Mouse (Mus musculus) lung, embryonic 16.5 days (tissue): ENCODE data around the gene Gapvd1. TPM values are rescaled to one million over a fixed set of nuclear protein-coding genes. Genes with fewer than 3 reads are reported as not detected.

Source experiments
- ATAC-seq: fragments of 200-750 bp; cut with Nextera tagmentation; 2 replicates; pipeline ENCODE4 v1.8.0; 2017; ENCODE audit warnings: low read depth, mild to moderate bottlenecking, moderate library complexity
- H3K27ac ChIP-seq: fragments of 300-500 bp; sonication (generic); 2 replicates; pipeline ENCODE4 v1.5.1; 2014; ENCODE audit warnings: mild to moderate bottlenecking, control low read depth, low read length
- H3K27me3 ChIP-seq: fragments of 300-500 bp; sonication (generic); 2 replicates; pipeline ENCODE4 v1.6.1; 2014; ENCODE audit warnings: low read depth, low read length, mixed read lengths; ENCODE audit not compliant: control insufficient read depth, insufficient read depth
- H3K36me3 ChIP-seq: fragments of 300-500 bp; sonication (generic); 2 replicates; pipeline ENCODE4 v1.6.1; 2014; ENCODE audit warnings: low read length; ENCODE audit not compliant: control insufficient read depth, insufficient read depth
- H3K4me1 ChIP-seq: fragments of 300-500 bp; sonication (generic); replicated peaks from 2 replicates; pipeline ENCODE4 v1.6.1; 2014; ENCODE audit warnings: low read length, mixed read lengths; ENCODE audit not compliant: control insufficient read depth, insufficient read depth
- H3K4me2 ChIP-seq: fragments of 300-500 bp; sonication (generic); 2 replicates; pipeline ENCODE4 v1.6.1; 2014; ENCODE audit warnings: low read depth, low read length, control low read depth
- H3K4me3 ChIP-seq: fragments of 300-500 bp; sonication (generic); 2 replicates; pipeline ENCODE4 v1.5.1; 2014; ENCODE audit warnings: mild to moderate bottlenecking, low read length, control low read depth
- H3K9ac ChIP-seq: fragments of 300-500 bp; sonication (generic); 2 replicates; pipeline ENCODE4 v1.6.1; 2014; ENCODE audit warnings: low read length, control low read depth
- H3K9me3 ChIP-seq: fragments of 300-500 bp; sonication (generic); 2 replicates; pipeline ENCODE4 v1.6.1; 2016; ENCODE audit warnings: low read length; ENCODE audit not compliant: control insufficient read depth
- WGBS: fragments of 180-500 bp; shearing (Covaris S2); extraction: QIAGEN DNeasy Blood & Tissue Kit; methylation state at CpG from one replicate; pipeline ENCODE4 v1.1.7; 2014; 5-methylcytosine and 5-hydroxymethylcytosine counted together
- polyA plus RNA-seq: library from polyadenylated mRNA; unstranded; fragments of >200 nt; fragmentation: Nextera tagmentation; extraction: Ambion mirVana; gene quantifications from 2 replicates; pipeline ENCODE4 v1.2.1, GENCODE M21; 2015

Gene Gapvd1
- polyA plus RNA-seq, 1 experiment from 2014 or later: 78.3 TPM

DNA sequence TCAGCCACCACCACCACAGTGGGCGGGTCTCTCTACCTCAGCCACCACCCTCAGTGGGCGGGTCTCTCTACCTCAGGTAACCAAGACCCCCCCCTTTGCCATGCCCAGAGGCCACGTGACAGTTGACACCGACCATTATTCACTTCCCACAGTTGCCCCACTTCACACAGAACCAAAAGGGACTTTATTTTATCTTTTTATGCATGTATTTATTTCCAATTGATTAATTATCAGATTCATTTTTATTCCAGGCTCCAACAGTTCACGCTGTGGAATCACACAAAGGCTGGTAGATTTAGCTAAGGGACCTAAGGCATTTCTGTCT lies 108.5 kb downstream of the Gapvd1 start:
- H3K4me1 ChIP-seq: peaks cover 8% of the 10 kb centered on the region
- no peaks in the 10 kb centered on the region for H3K27me3 ChIP-seq
- no peak overlapping the region for H3K9ac ChIP-seq
- H3K4me2 ChIP-seq: peak overlapping the region; percentile 91
- 16% methylated on average over 5 of the region's 5 CpGs for WGBS
- H3K9me3 ChIP-seq: no peaks in the 10 kb centered on the region
- no peak for ATAC-seq
- peak overlapping the region; percentile 57 for H3K4me3 ChIP-seq
- no peak overlapping the region for H3K27ac ChIP-seq
- no peaks in the 10 kb centered on the region for H3K36me3 ChIP-seq

DNA sequence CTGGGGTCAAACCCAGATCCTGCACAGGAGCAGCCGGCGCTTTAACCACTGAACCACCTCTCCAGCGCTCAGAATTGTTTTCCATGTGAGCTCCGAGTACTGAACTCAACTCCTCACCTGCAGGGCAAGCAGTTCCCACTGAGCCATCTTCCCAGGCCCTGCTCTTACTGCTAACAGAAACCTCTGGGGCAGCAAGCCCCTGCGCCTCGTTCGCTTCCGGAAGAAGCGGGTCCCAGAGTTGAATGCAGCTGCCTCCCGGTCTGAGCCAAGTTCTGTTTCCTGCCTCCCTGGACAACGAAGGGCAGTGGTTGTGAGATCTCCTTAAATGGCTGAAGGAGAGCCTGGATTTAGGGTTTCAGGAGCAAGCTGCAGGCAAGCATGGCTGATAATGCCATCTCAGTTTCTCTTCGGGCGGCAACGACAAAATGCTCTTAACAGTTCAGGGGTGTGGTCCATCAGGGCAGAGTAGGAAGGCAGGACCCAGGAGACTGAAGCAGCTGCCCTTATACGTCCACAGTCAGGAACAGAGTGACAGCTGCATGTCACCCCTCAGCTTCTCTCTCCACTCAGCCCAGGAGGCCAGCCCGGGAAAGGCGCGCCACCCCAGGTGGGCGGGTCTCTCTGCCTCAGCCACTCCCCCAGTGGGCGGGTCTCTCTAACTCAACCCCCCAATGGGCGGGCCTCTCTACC lies 109.0 kb downstream of the Gapvd1 start:
- H3K27ac ChIP-seq: 0 out of 2 replicates have a peak overlapping the region, but pooled peaks have one; percentile 39
- H3K27me3 ChIP-seq: no peaks in the 10 kb centered on the region
- H3K4me1 ChIP-seq: peaks cover 8% of the 10 kb centered on the region
- peak; percentile 96 for ATAC-seq
- 10% methylated on average over 21 of the region's 21 CpGs for WGBS
- peak overlapping the region; percentile 69 for H3K9ac ChIP-seq
- H3K9me3 ChIP-seq: no peaks in the 10 kb centered on the region
- no peaks in the 10 kb centered on the region for H3K36me3 ChIP-seq
- peak overlapping the region; percentile 91 for H3K4me2 ChIP-seq
- peak overlapping the region; percentile 57 for H3K4me3 ChIP-seq

- no peak for ATAC-seq
- H3K27ac ChIP-seq: no peak overlapping the region
- H3K4me3 ChIP-seq: no peak overlapping the region
- no peaks in the 10 kb centered on the region for H3K36me3 ChIP-seq
- no peaks in the 10 kb centered on the region for H3K27me3 ChIP-seq
- H3K4me1 ChIP-seq: peaks cover 8% of the 10 kb centered on the region
- H3K9ac ChIP-seq: no peak overlapping the region
- no peak overlapping the region for H3K4me2 ChIP-seq
- no peaks in the 10 kb centered on the region for H3K9me3 ChIP-seq
- 41% methylated on average over 22 of the region's 22 CpGs for WGBS
Measured at GRCm38 (mm10) chr2:34644571-34645526, 110.2 kb downstream of the Gapvd1 start.

DNA sequence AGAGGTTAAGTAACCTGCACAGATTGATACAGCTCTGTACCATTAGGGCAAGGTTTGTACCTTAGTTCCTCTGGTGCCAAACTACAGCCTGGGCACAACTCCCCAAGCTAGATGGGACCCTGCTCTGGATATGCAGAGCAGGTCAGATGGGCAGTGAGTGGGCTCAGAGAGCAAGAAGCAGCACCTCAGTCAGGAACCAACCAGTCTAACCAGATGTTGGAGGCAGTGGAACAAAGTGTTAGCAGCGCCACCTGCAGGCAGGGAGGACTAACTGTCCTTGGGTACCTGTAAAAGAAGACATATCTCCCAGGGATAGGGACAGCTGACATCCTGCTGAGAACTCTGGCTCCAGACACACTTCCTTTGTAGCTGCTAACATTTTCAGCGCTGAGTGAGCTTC lies 112.7 kb downstream of the Gapvd1 start:
- no peaks in the 10 kb centered on the region for H3K9me3 ChIP-seq
- no peaks in the 10 kb centered on the region for H3K27me3 ChIP-seq
- ATAC-seq: no peak
- H3K36me3 ChIP-seq: no peaks in the 10 kb centered on the region
- no peak overlapping the region for H3K4me3 ChIP-seq
- no peak overlapping the region for H3K27ac ChIP-seq
- peaks cover 11% of the 10 kb centered on the region for H3K4me1 ChIP-seq
- 29% methylated on average over 2 of the region's 2 CpGs for WGBS
- H3K9ac ChIP-seq: no peak overlapping the region
- no peak overlapping the region for H3K4me2 ChIP-seq

DNA sequence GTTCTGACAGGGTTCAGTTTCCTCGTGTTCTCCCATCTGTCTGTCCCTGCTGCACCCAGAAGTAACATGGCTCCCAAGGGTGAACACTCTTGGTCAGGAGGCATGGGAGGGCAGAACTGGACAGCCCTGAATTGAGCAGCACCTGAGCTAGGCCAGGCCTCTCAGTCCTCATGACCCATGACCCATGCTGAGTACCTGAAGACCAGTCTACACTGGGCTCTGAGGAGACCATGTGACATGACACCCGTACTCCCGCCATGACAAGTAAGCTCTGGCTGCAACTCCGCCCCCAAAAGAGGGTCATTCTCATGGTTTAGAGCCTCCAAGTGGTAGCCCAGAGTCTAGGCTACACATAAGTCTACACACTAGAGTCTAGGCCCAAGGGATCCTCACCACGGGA lies 115.3 kb downstream of the Gapvd1 start:
- peak; percentile 17; the same call in 1 of the 2 replicates for ATAC-seq
- Histone ChIP-seq H3K4me3 (no peak overlapping the region), H3K27ac (no peak overlapping the region), H3K4me2 (no peak overlapping the region), H3K9me3 (no peaks in the 10 kb centered on the region), H3K9ac (no peak overlapping the region), H3K27me3 (no peaks in the 10 kb centered on the region), H3K4me1 (peaks cover 3% of the 10 kb centered on the region; the same call in 1 of the 2 replicates), H3K36me3 (no peaks in the 10 kb centered on the region)
- 51% methylated on average over 5 of the region's 5 CpGs for WGBS

- H3K4me1 ChIP-seq: peaks cover 3% of the 10 kb centered on the region; the same call in 1 of the 2 replicates
- peak overlapping the region; percentile 97 for H3K4me2 ChIP-seq
- H3K27ac ChIP-seq: no peak overlapping the region
- 19% methylated on average over 37 of the region's 37 CpGs for WGBS
- H3K9me3 ChIP-seq: no peaks in the 10 kb centered on the region
- peak overlapping the region; percentile 52 for H3K4me3 ChIP-seq
- H3K36me3 ChIP-seq: no peaks in the 10 kb centered on the region
- peak overlapping the region; percentile 68 for H3K9ac ChIP-seq
- peak; percentile 76 for ATAC-seq
- no peaks in the 10 kb centered on the region for H3K27me3 ChIP-seq
Measured at GRCm38 (mm10) chr2:34638955-34639650, 115.9 kb downstream of the Gapvd1 start.

DNA sequence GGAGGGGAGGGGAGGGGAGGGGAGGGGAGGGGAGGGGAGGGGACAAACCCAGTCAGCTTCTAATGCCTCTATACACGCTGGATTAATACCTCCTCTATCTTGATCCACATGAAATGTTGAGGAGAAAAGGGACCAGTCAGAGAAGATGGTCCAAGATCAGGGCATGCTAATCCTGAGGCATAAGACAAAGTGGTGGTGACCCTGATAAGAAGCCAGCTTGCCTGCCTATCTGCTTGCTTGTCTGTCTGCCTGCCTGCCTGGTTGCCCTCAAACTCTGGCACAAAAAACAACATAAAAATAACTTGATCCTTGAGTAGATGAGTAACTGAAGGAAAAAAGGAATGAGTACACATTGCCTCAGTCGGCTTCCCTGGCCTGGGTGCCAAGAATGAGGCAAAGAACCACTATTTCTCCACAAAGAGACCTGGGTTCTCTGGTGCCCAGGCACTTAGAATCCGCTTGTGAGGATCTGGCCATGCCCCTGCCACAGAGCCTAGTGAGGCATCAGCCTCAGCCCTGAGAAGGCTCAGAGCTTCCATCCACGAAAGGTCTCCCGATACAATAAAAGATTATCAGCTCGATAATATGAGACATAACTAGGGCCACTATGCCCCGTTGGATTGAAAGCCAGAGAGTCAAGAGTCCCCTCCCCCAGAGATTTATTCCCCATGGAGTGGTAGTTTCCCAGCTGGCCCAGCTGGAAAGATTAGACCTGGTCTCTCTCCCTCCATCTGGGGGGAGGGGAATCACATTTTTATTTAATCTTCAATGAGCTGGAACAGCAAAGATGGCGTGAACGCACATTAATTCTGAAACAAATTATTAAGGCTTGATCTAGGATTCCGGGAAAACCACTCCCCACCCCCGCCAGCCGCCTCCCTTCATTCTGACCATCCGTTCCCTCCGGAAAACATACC lies 119.5 kb downstream of the Gapvd1 start:
- Histone ChIP-seq H3K27ac (no peak overlapping the region), H3K36me3 (no peaks in the 10 kb centered on the region), H3K4me3 (no peak overlapping the region), H3K27me3 (no peaks in the 10 kb centered on the region), H3K4me1 (peaks cover 3% of the 10 kb centered on the region; the same call in 1 of the 2 replicates), H3K9me3 (no peaks in the 10 kb centered on the region), H3K4me2 (no peak overlapping the region), H3K9ac (no peak overlapping the region)
- no peak for ATAC-seq
- WGBS: 70% methylated on average over 14 of the region's 14 CpGs

DNA sequence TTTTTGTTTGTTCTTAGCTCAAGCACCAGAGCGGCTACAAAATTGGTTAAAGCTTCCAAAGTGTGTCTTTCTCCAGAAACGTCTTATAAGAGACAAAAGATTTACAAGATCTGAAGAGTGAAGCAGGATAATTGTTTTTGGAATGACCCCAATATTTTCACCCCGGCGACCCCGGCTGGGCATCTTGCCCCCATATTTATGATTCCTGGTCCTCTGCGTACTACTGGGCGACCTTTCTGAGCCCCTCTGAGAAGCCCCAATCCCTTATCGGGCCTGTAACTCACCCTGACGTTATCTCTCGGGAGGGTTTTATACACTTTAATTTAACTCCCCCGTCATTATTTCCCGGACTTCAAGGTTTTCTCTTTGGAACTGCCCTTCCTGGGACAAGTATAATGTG lies 123.0 kb downstream of the Gapvd1 start:
- Histone ChIP-seq H3K4me3 (no peak overlapping the region), H3K4me1 (peaks cover 21% of the 10 kb centered on the region), H3K4me2 (no peak overlapping the region), H3K36me3 (no peaks in the 10 kb centered on the region), H3K27me3 (no peaks in the 10 kb centered on the region), H3K9ac (no peak overlapping the region), H3K27ac (no peak overlapping the region), H3K9me3 (no peaks in the 10 kb centered on the region)
- WGBS: 62% methylated on average over 12 of the region's 12 CpGs
- no peak for ATAC-seq
